Mouse (Mus musculus) T-cell, adult 2 months (primary cell): ENCODE measurements around the gene Ksr2.
"Not testable (repeated sequence)": the region's sequence is repeated elsewhere in the genome, so short reads cannot be mapped to it uniquely, and the experiment has no call there.

Source experiments
- DNase-seq: peaks from one replicate; pipeline ENCODE4 v3.0.0; 2022; ENCODE audit warnings: low spot score

Ksr2 gene

DNA sequence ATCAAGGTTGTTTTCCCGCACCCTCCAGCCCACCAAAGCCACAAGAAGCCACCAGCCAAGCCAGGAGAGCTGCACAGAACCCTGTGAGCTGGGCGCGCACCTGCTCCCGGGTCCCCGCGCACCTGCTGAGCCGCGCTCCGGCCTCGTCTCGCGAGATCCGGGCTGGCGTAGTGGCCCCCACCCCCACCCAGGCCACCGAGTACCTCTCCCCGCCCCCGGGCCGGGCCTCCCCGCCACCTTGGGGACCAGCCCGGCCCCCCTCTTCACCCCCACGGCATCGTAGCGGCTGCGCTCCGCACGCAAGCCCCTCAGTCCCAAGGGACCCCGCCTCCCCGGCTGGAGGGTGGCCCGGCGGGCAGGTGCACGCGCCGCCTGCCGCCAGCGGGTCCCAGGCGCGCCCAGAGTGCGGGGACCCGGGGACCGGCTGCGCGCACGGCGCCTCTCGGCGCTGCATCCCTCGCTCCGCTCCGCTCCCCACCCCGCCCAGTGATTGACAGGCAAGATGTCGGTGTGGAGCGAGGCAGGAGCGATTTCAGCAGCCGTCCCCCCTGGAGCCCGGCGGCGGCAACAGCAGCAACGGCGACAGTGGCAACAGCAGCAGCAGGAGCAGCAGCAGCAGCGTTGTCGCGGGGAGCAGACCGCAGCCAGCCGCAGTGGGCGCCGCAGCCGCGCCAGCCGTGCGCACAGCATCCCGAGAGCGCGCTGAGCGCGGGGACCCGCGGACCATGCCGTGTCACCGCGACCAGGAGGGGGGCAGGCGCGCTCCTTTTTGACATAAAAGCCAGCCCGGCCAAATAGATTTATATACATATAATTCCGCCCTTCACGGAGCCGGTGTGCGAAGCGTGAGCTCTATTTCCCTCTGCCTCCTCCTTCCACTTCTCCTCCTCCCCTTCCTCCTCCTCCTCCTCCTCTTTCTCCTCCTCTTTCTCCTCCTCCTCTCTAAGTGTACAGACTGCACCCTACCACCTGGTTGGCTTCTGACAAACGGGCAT, at the start of gene Ksr2:
Gene Ksr2 (plus strand): TSS at position 494 of the 995 bp plus-strand sequence.
- DNase-seq: peak; percentile 5

DNA sequence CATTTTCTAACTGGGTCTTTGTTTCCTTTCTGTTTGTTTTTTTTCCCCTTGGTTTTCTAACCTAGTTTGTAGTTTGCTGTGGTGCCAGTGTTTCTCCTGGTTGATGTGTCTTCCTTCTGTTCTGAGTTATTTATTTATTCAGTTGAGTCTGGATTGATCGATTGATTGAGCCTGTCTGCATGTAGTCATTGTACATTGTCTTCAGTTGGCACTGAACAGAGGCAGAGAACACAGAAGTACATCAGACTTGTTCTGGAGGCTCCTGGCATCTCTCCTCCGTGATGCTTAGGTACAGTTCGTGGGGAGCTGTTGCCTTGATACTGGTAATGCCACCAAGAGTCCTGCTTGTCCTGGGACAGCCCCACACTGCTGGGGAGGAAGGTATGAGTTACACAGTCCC, 49.0 kb upstream of the Ksr2 start:
- DNase-seq: no peak

DNA sequence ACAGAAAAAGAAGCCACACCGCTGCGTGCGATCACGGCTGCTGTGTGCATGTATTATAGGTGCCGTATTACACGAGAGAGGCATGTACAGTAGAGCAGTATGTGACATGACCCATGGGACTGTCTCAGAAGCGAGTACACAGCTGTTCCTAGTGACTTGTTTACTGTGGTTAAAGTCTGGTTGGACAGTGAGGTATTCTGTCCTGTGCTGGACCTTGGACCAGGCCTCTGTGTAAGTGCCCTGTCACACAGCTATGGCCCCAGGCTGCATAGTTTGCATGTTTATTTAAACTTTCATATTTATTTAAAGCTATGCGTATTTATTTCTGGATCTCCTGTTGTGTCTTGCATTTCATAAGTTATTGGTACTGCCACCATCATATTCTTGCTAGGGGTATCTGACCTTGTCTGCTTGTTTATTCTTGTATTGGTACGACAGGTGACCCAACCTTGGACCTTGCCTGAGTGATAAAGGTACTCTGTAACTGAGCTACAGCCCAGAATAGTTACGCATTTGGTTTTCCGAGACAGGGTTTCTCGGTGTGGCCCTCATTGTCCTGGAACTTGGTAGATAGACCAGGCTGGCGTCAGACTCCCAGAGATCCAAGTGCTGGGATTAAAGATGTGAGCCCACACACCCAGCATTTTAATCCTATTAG, 47.8 kb upstream of the Ksr2 start:
- no peak for DNase-seq

DNA sequence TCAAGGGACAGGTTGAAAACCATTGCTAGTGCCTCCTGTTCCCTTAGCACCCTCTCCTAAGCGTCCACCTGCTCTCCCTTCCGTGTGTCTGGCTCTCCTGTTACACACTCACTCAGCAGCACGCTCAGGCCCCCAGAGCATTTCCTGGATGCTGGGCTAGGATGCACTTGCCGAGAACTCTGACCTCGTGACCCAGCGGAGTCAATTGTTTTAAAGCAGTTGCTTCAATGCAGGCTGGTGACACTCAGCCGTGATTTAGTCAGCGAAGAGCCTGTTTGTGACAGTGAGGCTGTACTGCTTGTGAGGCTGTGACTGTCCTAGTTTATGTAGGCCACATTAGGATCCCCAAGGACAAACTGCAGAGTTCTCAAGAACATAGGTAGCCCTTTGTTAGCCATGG, 46.6 kb upstream of the Ksr2 start:
- no peak for DNase-seq

DNA sequence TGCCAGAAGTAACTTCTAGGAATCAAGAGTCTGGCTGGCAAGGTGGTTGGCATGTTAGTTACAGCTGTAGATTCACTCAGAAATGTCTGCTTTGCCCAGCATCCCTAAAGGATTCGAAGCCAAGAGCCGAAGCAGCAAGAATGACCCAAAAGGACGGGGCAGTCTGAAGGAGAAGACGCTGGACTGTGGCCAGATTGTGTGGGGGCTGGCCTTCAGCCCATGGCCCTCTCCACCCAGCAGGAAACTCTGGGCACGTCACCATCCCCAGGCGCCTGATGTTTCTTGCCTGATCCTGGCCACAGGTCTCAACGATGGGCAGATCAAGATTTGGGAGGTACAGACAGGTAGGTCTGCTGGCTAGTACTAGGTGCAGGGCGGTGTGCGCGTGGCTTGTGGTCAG, 43.2 kb upstream of the Ksr2 start:
- no peak for DNase-seq

DNA sequence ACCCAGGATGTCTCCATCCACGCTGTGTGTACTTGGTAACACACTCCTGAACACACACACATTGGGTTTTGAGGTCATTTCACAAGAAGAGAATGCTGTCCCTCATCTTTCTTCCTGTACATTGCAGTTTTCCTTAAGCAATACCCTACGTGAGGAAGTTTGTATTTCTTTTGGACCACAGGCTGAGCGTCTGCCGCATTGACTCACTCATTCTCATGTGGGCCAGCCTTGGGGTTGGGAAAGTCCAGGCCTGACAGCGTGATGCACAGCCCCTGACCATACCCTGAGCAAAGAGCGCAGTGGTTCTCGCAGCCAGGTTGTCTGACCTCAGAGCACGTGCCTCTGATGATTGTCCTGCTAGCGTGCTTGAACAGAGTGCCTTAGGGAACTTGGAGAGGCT, 40.4 kb upstream of the Ksr2 start:
- no peak for DNase-seq

DNA sequence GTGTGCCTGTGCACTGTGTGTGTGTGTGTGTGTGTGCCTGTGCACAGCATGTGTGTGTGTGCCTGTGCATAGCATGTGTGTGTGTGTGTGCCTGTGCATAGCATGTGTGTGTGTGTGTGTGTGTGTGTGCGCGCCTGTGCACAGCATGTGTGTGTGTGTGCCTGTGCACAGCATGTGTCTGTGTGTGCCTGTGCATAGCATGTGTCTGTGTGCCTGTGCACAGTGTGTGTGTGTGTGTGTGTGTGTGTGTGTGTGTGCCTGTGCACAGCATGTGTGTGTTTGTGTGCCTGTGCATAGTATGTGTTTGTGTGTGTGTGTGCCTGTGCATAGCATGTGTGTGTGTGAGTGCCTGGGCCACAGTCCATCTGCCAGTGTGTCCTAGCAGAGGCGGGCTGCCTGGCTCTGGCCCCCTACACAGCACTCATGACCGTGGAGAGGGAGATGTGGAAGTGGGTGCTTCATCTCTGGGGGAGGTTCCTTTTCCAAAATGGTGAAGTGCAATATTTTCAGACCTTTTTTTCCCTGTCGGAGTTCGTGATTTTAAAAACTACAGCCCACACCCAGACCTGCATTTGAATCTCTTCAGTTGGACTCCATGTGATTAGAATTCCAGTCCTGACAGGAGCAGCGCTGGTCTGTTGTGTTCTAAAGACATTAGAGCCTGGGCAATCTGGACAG, 39.3 kb upstream of the Ksr2 start:
- DNase-seq: no peak

DNA sequence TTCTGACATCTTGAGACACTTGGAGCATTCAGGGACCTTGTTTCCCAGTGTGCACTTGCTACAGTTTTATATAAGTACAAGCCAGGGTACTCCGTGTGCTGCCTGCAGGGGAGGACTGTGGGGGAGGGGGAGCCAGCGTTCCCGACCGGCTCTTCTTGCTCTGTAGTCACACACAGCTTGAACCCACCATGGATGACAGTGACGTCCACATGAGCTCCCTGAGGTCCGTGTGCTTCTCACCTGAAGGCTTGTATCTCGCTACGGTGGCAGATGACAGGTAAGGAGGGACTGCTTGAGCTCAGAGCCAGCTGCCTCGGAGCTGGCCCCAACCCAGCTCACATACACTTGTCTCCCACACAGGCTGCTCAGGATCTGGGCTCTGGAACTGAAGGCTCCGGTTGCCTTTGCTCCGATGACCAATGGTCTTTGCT, 37.5 kb upstream of the Ksr2 start:
- no peak for DNase-seq

DNA sequence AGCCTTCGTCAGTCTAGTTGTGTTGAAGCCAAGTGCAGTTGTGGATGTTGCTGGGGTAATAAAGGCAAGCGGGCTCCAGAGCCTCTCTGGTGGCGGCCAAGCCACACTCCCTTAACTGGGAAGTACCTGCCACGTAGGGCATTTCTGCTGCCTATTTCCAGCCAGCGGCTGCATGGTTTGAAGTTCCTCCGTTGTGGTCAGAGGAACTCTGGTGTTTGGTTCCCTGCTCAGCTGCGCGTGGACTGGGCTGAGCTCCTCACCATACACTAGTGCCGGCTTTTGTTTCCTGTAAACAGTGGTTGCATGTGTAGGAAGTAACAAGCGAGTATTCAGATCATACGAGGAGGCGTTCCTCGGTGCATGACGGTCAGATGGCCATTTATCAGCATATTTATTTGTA, 36.1 kb upstream of the Ksr2 start:
- DNase-seq: peak; percentile 53

DNA sequence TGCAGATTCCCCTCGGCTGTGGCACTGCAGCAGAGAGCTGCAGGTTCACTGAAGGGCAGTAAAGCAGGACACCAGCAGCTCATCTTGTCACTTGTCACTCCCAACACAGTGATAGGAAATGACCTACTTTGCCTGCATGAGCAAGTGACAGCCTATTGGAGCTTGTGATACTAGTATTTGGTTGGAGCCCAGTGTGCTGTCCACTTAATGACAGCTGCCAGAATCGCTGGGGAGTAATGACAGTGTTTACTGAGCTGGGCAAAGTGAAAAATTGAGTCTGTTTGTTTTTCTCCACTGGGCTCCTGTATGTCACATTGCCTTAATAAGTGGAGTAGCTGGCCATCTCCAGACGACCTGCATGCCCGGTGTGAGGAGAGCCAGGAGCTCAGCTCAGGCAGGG, 33.6 kb upstream of the Ksr2 start:
- DNase-seq: no peak

DNA sequence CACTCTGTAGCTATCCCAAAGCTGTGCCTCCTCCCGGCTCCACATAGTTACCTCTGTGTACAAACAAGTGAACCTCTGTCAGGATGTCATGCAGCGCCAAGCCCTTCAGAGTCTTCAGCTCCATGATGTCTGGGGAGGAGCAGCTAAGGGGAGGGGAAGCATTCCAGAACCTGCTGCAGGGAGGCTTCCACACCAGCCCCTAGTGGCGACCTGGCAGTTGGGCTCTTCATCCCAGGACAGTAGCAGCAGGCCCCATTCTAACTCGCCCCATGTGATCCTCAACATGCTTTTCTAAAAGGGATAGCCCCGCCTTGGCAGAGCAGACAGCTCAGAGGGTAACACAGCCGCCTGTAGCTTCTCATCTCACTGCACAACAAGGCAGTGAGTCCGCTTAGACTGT, 32.0 kb upstream of the Ksr2 start:
- no peak for DNase-seq

DNA sequence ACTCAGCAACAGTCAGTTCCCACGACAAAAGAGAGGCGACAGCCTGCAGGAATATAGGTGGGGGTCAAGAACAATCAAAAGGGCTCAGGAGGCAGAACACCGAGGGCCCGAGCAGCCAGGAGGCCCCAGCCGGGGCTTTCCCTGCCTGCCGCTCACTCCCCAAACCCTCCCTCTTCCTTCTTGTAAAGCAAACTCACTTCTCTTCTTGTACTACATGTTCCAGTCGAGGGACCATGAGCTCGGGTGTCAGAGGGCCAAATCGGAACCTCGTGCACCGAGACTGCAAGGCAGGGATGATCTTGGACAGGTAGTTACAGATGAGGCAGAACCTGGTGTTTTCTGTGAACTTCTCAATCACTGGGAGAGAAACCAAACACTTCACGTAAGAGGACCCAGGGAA, 30.6 kb upstream of the Ksr2 start:
- no peak for DNase-seq

DNA sequence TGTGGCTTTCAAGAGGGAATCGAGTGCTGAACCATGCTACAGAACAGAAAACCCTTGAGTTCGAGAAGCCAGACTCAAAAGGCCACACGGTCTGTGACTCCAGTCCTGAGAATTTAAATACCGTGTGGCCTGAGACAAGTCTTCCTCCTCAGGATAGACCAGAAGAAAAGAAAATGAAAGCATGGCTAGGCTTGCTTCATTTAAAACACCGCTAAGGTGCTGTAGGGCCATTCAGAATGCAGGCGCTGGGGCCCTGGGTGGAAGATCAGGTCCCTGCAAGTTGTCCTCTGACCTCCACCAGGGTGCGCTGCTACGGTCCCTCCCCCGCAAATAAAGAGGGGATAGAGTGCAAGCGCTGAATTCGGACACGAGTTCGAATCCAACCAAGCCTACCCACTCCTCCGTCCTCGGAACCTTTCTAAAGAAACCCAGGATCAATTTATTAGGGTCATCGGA, 25.5 kb upstream of the Ksr2 start:
- peak; percentile 62 for DNase-seq

DNA sequence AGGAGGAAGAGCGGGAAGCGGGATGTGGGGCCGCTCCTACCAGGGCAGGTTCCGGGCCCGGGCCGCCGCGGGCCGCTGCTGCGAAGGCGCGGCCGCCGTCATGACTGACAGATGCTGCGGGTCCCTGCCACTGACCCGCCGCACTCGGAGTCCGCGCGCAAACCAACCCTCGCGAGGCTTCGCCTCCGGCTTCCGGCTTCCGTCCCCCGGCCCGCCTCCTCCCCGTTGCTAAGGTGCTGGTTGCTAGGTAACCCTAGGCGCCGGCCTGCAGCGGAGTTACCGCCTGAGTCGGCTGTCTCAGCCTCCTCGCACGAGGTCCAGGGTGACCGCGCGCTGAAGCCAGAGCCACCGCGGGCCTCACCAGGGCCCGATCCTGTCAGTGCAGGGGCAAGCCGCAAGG, 24.9 kb upstream of the Ksr2 start, which contains the start of gene Rfc5:
Gene Rfc5 (minus strand): TSS at position 171 of the 400 bp plus-strand sequence.
- DNase-seq: peak; percentile 92

DNA sequence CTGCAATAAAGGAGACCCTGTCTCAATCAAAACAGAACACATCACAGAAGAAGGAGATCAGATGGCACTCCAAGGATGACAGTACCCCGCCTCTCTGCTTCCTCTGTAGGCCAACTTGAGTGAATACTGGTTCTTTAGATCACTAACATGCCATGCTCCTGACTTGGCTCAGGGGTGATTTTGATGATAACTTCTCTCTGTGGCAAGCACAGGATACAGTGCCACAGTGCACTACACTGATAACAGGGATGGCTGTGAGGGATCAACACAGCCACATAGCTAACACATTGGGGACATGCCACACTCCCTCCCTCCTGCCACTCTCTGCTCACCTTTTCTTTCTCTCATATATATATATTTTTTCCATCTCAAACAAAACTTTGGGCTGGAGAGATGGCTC, 22.9 kb upstream of the Ksr2 start:
- no peak for DNase-seq

DNA sequence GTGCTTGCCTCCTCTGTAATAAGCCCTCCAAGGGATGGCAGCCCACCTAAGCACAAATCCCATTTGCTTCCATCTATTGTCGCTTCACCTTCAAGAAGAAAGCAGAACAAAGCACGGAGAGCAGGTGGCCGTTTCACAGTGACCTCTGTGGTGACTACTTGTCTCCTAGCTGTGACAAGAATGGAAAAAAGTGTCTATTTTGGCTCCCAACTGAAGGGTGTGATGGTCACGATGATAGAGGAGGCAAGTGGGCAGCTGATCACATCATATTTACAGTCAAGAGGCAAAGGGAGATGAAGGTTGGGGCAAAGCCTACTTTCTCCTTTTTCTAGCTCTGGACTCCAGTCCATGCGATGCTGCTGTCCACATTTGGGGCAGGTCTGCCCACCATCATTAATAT, 18.0 kb upstream of the Ksr2 start:
- DNase-seq: no peak

DNA sequence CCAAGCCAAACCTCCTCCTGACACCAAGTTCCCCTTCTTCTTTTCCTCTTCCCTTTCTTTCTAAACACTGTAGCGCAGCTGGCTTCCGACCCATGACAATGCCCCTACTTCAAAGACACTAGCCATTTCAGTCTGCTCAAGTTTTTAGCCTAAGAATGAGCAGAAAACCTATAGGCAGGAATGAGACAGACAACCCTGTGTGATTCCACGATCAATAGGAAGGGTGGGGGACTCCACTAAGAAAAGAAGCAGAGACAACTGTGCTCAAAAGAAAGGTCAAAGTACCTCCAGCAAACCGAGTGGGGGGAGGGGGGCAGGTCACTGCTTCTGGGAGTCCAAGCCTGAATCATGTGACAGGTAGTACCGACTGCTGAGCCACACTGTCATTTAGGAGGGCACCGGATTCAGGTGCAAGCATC, 17.2 kb upstream of the Ksr2 start:
- DNase-seq: no peak

DNA sequence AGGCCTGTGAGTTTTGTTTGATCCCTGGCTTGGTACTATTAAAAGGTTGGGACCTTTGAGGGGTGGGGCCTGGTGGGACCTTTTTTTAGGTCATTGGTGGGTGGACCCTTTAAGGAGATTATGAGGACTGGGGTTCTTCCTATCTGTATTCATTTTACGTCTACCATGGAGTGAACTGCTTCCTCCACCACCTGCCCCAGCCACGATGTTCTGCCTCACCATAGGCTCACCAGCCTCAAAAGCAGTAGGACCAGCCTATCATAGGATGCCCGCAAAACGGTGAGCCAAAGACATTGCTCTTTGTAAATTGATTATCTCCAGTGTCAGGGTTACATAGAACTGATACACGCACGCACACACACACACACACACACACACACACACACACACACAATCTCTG, 16.4 kb upstream of the Ksr2 start:
- DNase-seq: no peak

DNA sequence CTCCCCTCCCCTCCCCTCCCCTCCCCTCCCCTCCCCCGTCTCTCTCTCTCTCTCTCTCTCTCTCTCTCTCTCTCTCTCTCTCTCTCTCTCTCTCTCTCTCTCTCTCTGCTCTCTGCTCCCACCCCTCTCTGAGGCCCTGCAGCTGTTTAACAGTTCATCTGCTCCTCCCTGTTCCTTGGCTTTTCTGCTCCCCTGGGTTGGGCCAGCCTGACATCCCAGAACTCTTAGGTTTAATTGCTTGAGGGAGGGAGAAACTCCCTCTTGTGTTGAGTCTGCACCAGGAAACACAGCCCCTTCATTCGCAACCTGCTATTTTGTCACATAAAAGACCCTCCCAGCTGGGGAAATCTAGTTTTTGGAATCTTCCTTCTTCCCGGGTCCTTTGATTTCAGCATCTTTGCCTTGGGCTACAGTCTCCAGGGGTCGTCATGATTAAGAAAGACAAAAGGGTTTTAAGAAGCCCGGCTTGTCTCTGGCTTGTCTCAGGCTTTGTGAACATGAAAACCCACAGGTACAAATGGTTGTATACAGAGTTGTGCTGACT, 15.7 kb upstream of the Ksr2 start:
- DNase-seq: no peak

DNA sequence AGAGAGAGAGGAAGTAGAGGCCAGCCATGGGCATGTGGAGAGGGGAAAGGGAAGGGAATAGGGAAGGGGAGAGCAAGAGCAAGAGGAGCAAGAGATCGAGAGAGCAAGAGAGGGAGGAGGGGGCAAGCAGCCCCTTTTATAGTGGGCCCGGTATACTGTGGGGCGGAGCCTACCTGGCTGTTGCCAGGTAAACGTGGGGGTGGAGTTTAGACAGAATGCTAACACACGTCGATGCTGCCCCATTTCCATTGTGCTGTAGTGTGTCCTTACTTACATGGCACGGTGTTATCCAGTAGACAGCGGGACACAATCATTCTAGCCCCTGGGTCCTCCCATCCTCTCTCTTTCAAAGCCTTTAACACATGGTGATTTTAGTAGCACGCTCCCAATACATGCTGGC, 14.5 kb upstream of the Ksr2 start:
- DNase-seq: no peak

DNA sequence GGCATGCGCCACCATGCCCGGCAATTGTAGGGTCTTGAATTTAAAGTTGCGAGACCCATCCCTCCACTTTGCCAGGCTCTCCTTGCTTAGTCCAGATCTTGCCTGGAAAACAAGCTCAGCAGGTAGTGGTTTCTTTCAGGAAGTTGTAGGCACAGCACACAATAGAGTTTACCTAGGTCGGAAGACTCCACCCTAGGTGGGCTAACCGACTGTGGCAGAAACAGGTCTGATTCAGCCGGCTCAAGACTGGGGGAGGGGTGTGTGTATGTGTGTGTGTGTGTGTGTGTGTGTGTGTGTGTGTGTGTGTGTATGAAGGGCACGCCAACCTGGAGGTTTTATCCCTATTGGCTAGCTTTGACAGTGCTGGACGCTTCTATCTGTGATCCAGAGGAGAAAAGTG, 10.2 kb upstream of the Ksr2 start:
- no peak for DNase-seq

DNA sequence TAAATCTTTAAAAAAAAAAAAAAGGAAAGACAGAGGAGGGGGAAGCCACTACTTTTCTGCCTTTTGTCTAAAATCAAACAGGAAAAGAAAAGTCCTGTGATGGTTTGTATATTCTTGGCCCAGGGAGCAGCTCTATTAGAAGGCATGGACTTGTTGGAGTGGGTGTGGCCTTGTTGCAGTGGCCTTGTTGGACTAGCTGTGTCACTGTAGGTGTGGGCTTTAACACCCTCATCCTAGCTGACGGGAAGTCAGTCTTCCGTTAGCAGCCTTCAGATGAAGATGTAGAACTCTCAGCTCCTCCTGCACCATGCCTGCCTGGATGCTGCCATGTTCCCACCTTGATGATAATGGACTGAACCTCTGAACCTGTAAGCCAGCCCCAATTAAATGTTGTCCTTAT, 9.1 kb upstream of the Ksr2 start:
- DNase-seq: not testable (repeated sequence)
